Mouse (Mus musculus): ENCODE measurements around the gene Klk10.

Gene Klk10

DNA sequence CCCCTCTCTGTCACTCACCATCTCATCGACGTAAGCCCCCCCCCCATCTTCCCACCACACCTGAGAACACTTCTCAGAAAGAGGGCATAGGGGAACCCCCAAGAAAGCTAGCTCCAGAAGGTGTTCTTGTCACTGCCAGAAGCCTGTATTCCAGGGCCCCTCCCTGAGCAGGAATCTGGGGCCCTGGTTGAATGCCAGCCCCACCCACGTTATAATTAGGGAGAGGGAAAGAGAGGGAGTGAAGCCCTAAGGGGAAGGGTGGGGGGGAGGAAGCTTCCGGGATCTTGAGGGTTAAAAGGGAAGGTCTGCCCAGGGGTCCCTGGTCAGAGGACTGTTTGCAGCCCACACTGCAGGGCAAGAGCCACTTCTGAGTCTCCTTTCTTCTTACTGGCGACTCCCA, at the start of gene Klk10:
Klk10 (plus strand) TSS at position 290 of the 400 bp plus-strand sequence.
- no peak for DNase-seq (ENCODE audit: extremely low read depth, insufficient read length, low spot score)

DNA sequence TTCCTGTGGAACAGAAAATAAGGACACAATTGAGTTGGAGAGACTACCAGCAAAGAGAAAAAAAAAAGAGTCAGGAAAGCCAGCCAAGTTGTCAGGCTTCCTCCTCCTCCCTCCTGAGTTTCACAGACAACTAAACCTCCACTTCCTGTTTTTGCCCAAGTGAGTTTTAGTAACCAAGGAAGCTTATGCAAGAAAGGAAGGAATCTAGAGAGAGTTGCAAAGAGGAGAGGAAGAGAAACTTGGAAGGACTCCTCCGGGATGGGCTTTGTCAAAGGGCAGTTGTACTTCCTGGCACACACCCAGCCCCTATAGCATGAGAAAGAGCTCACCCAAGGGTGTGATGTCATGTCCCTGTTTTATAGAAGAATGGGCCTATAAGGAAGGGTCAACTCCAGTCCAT, 33.0 kb upstream of the Klk10 start:
- DNase-seq (ENCODE audit: extremely low read depth, insufficient read length, low spot score), result no peak

DNA sequence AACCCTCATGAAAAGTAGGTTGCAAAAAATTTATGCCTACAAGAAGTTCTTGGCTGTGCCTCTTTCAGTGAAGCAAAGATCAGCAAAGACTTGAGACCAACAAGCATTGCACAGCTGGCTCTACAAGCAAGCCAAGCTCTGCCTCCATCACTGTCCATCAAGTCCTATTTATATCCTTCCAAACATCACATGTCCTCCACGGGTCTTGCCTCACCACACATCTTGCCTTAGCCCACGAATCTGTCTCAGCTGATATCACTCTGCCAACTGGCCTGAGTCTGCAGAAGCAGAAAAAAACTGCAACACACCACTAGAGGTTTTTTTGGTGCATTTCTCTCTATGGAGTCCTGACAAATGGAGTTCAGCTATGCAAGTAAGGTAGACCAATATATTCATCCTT, 28.0 kb upstream of the Klk10 start:
- no peak for DNase-seq (ENCODE audit: extremely low read depth, insufficient read length, low spot score)

DNA sequence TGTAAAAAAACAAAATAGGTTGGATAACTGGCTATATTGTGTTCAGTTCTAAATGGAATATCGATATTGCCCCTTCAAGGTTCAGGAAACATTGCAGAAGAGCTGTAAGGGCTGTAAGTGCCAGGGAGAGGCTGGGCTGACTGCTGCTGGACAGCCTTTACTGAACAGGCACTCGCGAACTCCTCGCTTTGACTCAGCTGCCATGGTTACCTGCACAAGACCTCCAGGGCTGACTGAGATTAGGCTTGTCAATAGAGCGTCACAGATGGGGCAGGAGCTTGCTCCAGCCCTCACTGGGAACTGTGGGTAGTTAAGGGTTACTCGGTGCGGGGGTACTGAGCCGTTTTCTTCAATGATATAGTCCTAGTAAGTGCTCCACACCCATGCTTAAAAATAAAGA, 14.4 kb upstream of the Klk10 start:
- DNase-seq (ENCODE audit: extremely low read depth, insufficient read length, low spot score), result no peak

DNA sequence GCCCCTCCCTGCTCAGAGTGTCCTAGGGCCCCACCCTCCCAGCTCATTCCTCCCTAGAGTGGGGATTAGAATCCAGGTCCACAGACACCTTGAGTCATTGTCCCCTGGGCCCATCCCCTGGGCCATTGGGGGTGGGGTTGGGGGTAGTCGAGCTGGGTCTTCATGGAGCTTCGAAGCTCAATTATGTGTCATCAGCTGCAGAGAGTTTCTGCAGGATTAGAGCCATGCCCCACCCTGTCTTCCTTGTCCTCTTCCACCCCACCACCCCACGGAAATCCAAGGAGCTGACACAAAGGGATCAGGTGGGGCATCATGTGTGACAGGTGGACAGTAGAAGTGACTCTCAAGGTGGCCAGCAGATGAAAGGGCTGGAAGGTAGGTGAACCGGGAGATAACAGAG, 12.2 kb upstream of the Klk10 start, which contains the start of gene Klk12:
Klk12 (plus strand) TSS at position 301 of the 400 bp plus-strand sequence.
- DNase-seq (ENCODE audit: extremely low read depth, insufficient read length, low spot score), result no peak

DNA sequence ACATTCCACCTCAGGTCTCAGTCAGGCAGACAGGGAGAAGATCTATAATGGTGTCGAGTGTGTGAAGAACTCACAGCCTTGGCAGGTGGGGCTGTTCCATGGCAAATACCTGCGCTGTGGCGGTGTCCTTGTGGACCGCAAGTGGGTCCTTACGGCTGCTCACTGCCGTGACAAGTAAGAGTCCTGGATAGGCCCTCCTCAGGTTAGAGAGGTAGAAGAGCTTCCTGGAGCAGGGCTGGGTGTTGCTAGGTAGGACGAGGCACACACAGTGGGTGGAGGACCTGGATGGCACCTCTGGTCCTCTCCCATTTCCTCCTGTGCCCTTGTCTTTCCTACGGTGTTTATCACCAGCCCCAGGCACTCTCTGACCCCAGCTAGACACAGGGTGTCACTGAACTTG, 11.2 kb upstream of the Klk10 start:
- DNase-seq (ENCODE audit: extremely low read depth, insufficient read length, low spot score), result no peak

DNA sequence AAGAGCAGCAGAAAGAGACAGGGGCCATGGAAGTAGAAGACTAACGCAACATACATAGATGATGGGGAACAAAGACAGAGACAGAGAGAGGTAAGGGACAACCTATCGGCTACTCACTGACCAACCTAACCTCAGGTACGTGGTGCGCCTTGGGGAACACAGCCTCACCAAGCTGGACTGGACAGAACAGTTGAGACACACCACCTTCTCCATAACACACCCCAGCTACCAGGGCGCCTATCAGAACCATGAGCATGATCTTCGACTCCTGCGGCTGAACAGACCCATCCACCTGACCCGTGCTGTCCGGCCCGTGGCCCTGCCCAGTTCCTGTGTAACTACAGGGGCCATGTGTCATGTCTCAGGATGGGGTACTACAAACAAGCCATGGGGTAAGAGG, 10.1 kb upstream of the Klk10 start:
- DNase-seq (ENCODE audit: extremely low read depth, insufficient read length, low spot score), result no peak

DNA sequence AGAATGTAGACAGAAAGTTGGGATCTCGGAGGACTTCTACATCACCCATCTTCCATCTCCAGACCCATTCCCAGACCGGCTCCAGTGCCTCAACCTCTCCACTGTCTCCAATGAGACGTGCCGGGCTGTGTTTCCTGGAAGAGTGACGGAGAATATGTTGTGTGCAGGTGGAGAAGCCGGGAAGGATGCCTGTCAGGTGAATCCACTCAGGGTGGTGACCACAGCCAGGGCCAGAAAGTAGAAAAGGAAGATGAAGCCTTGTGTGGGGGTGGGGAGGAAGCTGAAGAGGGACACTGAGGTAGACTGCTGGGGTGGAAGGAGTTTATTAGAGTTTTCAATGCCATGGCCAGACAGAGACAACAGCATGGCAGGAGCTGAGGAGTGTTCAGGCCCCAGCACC, 8.9 kb upstream of the Klk10 start:
- DNase-seq (ENCODE audit: extremely low read depth, insufficient read length, low spot score), result no peak

DNA sequence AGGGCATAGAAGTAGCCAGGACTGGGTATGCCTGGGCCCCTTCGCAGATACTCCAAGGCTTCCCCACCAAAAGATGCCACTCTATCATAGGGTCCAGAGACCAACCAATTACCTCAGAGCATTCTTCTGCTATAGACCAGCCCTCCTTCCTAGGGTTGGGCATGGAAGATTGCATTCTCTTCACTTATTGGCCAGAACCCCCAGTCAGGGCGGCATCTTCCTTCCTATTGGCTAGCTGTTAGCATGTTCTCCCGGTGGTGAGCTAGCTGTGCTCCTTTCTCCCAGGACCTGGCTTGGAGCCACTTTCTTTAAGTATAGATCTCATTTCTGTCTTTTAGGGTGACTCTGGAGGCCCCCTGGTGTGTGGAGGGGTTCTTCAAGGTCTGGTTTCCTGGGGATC, 7.9 kb upstream of the Klk10 start:
- peak; percentile 40 for DNase-seq (ENCODE audit: extremely low read depth, insufficient read length, low spot score)

DNA sequence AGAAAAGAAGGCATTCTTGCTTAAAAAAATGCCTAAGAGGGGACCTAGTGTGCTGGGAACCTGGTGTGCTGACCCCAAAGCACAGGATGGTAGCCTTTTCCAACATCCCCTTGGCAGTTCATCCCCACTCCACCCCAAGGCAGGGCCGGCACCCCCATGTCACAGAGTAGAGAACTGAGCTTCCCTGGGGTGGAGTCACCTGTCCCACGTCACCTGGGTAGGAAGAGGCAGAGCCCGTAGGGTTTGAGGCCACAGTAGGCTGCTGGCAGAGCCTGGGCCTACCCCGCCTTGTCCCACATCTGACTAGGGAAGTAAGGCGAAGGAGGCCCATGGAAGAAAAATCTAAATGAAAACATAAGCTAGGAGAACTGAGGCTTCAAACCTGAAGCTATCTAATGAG, 6.5 kb upstream of the Klk10 start, which contains the start of gene Klk11:
Klk11 (plus strand) TSS at position 241 of the 400 bp plus-strand sequence.
- peak; percentile 48 for DNase-seq (ENCODE audit: extremely low read depth, insufficient read length, low spot score)

DNA sequence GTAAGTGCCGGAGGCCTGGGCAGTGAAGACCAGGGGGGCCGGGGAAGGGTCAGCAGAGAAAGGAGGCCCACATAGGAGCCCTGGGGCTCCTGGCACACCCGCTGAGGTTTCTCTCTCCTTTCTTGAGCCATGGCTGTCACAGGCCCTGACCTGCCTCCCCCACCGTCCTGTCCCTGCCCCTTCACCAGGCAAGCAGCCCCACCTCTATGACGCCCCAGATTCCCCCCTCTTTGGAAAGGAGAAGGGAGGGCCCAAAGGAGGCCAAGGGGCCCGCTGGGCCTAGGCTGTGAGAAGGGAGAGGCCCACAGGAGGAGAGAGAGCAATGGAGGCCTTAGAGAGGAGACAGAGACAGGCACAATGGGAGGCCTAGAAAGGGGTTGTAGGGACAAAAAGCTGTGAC, 6.0 kb upstream of the Klk10 start:
- peak; percentile 49 for DNase-seq (ENCODE audit: extremely low read depth, insufficient read length, low spot score)

DNA sequence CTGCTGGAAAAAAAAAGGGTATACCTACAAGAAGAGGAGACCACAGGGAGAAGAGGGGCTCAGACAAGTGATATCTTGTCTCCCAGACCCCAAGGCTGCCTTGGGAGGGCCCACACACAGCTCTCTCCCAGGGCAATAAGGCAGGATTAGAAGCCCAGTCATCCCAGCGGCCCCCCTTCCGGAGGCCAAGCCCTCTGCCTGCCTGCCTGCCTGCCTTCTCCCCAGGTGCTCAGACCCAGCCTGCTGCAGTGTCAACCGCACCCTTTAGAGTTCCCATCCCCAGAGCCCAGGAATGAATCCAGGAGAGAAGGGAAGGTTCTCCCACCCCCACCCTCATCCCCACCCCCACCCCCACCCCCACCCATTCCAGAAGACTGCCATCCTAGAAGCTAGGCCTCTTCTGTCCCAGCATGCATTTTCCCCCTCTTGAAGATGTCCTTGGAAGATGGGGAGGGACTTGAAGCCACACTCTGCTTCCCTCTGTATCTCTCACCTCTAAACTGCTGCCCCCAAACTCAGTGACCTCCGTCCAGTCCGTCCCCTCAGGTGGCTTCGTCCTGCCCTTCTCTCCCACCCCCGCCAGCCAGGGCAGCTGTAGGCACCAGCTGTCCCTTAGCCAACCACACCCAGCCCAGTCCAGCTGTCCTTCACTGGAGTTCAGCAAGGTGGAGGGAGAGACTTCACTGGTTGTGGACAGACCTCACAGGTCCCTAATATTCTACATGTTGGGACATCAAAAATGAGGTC, 5.4 kb upstream of the Klk10 start:
- peak; percentile 39 for DNase-seq (ENCODE audit: extremely low read depth, insufficient read length, low spot score)

DNA sequence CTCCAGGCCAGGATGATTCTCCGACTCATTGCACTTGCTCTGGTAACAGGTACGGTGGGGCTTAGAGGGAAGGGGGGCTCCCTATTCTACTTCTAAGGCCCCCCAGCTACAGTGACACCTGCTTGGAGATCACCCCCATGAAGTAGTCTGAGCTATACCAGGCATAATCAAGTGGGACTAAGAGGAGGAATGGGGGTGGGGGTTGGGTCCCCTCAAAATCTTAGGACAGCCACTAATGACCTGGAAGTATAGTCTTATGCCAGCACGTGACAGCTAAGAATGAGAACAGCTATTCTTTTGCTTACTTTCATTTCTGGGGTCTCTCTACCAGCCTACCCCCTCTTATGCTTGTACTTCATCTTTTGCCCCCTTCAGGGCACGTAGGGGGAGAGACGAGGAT, 4.3 kb upstream of the Klk10 start:
- no peak for DNase-seq (ENCODE audit: extremely low read depth, insufficient read length, low spot score)

DNA sequence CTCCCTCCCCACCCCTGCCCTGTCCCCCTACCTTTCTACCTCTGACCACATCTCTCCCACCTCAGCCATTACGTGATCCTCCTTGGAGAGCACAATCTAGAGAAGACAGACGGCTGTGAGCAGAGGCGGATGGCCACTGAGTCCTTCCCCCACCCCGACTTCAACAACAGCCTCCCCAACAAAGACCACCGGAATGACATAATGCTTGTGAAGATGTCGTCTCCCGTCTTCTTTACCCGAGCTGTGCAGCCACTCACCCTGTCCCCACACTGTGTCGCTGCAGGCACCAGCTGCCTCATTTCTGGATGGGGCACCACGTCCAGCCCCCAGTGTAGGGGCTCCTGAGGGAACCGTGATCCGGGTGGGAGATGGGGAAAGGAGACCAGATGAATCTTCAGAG, 3.4 kb upstream of the Klk10 start:
- DNase-seq (ENCODE audit: extremely low read depth, insufficient read length, low spot score), result no peak

DNA sequence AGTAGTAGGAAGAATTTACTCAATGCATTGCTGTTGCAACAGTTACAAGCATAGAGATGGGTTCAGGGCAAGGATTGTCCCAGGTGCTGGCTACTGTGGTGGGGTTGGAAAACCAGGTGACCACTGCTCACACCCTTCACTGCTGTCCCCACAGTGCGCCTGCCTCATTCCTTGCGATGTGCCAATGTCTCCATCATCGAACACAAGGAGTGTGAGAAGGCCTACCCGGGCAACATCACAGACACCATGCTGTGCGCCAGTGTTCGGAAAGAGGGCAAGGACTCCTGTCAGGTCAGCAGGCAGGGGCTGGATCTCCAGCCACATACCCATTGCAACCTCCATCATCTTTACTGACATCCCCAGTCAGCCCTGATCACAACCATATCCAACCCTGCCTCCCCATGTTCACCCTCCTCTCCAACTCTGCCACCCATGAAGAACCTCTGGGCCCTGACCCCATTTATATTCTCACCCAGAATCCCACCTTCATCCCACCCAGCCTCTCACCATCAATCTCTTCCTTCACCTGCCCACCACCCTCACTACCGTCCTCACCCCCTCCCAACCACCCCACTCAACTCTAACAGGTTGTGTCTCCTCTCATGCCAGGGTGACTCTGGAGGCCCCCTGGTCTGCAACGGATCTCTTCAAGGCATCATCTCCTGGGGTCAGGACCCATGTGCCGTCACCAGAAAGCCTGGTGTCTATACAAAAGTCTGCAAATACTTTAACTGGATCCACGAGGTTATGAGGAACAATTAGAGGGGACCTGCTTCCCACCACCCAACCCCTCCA, 2.5 kb upstream of the Klk10 start:
- DNase-seq (ENCODE audit: extremely low read depth, insufficient read length, low spot score), result no peak

DNA sequence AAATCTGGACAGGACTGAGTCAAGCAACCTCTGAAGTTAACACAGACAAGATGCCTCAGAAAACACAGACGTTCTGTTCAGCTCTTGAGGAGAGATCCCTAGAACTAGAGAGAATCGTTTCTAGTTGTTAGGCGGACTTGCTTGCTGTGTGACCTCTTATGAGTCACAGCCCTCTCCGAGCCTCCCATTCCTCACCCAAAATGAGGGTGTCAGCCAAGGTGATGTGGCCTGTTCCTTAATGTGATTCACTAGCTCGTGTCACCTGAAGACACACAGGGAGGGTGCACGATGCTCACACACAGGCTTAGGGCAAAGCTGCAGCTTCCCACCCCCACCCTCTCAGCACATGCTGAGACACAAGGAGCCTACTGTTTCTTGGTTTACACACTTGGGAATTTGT, 594 bp upstream of the Klk10 start:
- DNase-seq (ENCODE audit: extremely low read depth, insufficient read length, low spot score), result no peak

DNA sequence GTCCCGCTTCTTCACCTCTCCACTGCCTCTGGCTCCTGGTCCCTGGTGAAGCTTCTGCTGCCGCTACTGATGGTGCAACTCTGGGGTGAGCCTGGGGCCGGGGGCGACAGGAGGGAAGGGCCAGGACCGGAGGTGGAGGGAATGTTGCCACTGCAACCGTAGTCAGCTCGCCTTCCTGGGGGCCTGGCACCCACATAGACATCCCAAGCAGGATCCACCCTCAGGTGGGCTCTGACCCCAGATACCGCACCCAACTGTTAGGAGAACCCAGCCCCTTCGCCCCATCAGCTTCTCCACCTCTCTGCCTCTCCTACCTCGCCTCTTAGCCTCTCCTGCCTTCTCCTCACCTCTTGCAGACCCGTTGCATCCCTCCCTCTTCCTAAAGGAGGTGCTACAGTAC, 706 bp downstream of the Klk10 start:
- DNase-seq (ENCODE audit: extremely low read depth, insufficient read length, low spot score), result no peak

DNA sequence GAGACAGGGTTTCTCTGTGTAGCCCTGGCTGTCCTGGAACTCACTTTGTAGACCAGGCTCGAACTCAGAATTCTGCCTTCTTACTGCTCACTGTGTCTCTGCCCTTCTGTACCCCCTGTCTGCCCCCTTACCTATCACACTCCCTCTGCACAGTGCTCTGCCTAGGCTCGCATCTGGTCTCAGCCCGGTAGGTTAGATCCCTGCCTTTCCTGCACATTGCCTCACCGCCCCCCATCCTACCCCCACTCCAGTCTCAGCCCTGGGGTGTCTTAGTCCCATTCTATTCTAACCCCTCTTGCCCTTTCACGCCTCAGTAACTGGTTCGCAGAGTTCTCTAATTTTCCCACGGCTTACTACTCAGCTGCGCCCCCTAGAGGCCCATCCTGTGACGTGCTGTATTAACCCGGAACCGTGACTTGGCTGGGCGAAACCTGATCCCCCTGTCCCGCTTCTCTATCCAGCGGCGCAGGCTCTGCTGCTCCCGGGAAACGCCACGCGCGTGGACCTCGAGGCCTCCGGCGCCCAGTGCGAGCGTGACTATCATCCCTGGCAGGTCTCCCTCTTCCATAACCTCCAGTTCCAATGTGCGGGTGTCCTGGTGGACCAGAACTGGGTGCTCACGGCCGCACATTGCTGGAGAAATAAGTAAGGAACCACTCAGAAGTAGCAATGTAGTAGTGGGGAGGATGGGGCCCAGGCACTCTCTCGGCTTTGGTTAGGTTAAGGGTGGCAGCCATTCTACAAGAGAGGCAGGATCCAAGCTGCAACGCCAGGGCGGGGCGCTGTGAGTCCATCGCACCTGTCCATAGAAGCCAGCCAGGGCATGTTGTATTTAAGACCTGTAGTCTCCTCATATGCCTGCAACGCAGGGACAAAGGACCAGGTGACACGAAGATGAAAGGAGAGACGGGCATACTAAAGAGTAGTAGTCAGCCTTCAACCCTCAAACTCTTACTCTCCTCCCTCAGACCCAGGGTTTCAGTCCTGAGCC, 1.7 kb downstream of the Klk10 start:
- peak; percentile 49 for DNase-seq (ENCODE audit: extremely low read depth, insufficient read length, low spot score)

DNA sequence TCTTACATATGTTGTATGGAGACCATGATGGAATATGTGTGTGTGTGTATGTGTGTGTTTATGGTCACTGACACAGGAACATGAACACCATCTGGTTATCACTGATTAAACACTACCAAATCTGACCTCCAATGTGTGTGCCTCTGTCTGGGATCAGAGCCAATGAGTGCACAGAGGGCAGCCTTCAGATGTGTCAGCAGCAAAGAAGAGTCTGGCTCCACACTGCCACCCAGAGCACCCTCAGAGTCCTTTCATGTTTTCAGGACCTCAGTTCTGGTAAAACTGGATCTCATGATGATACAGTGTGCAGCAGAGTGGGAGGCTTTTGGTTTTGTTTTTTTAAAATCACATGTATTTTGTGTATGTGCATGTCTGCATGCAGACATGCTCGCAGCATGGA, 4.5 kb downstream of the Klk10 start:
- DNase-seq (ENCODE audit: extremely low read depth, insufficient read length, low spot score), result no peak

DNA sequence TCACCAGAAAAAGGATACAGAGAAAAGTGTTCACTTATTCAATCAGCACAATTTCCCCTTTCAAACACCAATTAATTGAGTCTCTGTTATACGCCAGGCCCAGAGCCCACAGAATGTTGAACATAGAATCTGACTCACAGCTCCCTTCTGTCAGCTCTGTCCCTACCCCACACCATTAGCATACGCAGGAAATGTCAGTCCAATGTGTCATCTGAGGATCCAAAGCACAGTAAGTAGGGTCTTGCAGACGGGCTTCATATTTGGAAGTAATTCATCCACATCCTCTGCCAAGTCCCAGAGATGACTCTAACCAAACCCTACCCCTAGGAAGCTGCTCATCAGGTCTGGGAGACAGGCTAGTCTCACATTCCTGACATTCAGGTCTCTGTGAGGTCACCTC, 7.3 kb downstream of the Klk10 start:
- peak; percentile 30 for DNase-seq (ENCODE audit: extremely low read depth, insufficient read length, low spot score)

DNA sequence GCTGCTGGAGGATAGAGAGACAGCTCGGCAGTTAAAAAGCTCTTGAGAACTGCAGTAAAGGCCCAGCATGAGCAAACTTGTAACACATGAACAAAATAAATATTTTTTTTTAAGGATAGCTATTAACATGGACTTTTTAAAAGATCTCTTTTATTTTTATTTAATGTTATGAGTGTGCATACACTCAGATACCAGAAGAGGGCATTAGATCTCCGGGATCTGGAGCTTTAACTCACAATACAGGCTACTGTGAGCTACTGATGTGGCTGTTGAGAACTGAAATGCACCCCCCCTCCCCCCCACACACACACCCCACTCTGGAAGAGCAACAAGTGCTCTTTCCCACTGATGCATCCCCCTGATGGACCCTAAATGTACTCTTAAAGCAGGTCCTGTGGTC, 8.5 kb downstream of the Klk10 start:
- no peak for DNase-seq (ENCODE audit: extremely low read depth, insufficient read length, low spot score)
